Mouse (Mus musculus) neural tube, embryonic 13.5 days (tissue): ENCODE measurements around the gene Ywhae. TPM values are rescaled to one million over a fixed set of nuclear protein-coding genes. Genes with fewer than 3 reads are reported as not detected.
A peak's percentile ranks its signal among the peaks of the same experiment; 100 is the strongest.

Experiments used
- ATAC-seq: fragments of 200-750 bp; cut with Nextera tagmentation; 2 replicates; pipeline ENCODE4 v1.8.0; 2017; ENCODE audit warnings: low read depth, mild to moderate bottlenecking, moderate TSS enrichment, moderate library complexity
- H3K27ac ChIP-seq: fragments of 300-500 bp; sonication (generic); replicated peaks from 2 replicates; pipeline ENCODE4 v1.5.1; 2015; ENCODE audit warnings: moderate library complexity, mild to moderate bottlenecking, inconsistent platforms
- H3K27me3 ChIP-seq: fragments of 300-500 bp; sonication (generic); 2 replicates; pipeline ENCODE4 v1.6.1; 2015; ENCODE audit warnings: mild to moderate bottlenecking, inconsistent platforms
- H3K36me3 ChIP-seq: fragments of 300-500 bp; sonication (generic); 2 replicates; pipeline ENCODE4 v1.6.1; 2015; ENCODE audit warnings: mild to moderate bottlenecking, inconsistent platforms
- H3K4me1 ChIP-seq: fragments of 300-500 bp; sonication (generic); replicated peaks from 2 replicates; pipeline ENCODE4 v1.6.1; 2015; ENCODE audit warnings: inconsistent platforms
- H3K4me2 ChIP-seq: fragments of 300-500 bp; sonication (generic); 2 replicates; pipeline ENCODE4 v1.6.1; 2015; ENCODE audit warnings: inconsistent platforms, mild to moderate bottlenecking, moderate library complexity
- H3K4me3 ChIP-seq: fragments of 300-500 bp; sonication (generic); 2 replicates; pipeline ENCODE4 v1.5.1; 2015; ENCODE audit warnings: mild to moderate bottlenecking, inconsistent platforms
- H3K9ac ChIP-seq: fragments of 300-500 bp; sonication (generic); 2 replicates; pipeline ENCODE4 v1.6.1; 2015; ENCODE audit warnings: moderate library complexity, mild to moderate bottlenecking, inconsistent platforms
- H3K9me3 ChIP-seq: fragments of 300-500 bp; sonication (generic); 2 replicates; pipeline ENCODE4 v1.6.1; 2016; ENCODE audit warnings: inconsistent platforms
- WGBS: fragments of 180-500 bp; shearing (Covaris S2); methylation state at CpG from one replicate; pipeline ENCODE4 v1.1.7; 2015; 5-methylcytosine and 5-hydroxymethylcytosine counted together
- polyA plus RNA-seq: library from polyadenylated mRNA; unstranded; fragments of >200 nt; fragmentation: Nextera tagmentation; extraction: Ambion mirVana; gene quantifications from 2 replicates; pipeline ENCODE4 v1.2.1, GENCODE M21; 2015

The Ywhae gene
- polyA plus RNA-seq, 1 experiment from 2014 or later = 1,498 TPM

GRCm38 (mm10) chr11:75768091-75768989 is 35.7 kb downstream of the Ywhae start:
- Histone ChIP-seq H3K4me3 (no peak overlapping the region), H3K9me3 (no peaks in the 10 kb centered on the region), H3K27me3 (no peaks in the 10 kb centered on the region), H3K36me3 (peaks cover 41% of the 10 kb centered on the region), H3K4me1 (peaks cover 10% of the 10 kb centered on the region), H3K27ac (no peak overlapping the region), H3K9ac (no peak overlapping the region), H3K4me2 (peak overlapping the region; percentile 49; the same call in 1 of the 2 replicates)
- ATAC-seq = no peak
- WGBS = 61% methylated on average over 6 of the region's 6 CpGs

- Histone ChIP-seq H3K27me3 (no peaks in the 10 kb centered on the region), H3K4me1 (peaks cover 10% of the 10 kb centered on the region), H3K9ac (0 out of 2 replicates have a peak overlapping the region, but pooled peaks have one; percentile 50), H3K36me3 (peaks cover 41% of the 10 kb centered on the region), H3K4me3 (0 out of 2 replicates have a peak overlapping the region, but pooled peaks have one; percentile 5), H3K9me3 (no peaks in the 10 kb centered on the region), H3K4me2 (peak overlapping the region; percentile 49), H3K27ac (no peak overlapping the region; the same call in 1 of the 2 replicates)
- under 1% methylated on average over 23 of the region's 23 CpGs for WGBS
- peak; percentile 92 for ATAC-seq
Observed at GRCm38 (mm10) chr11:75769206-75769605, 36.5 kb downstream of the Ywhae start.

- WGBS = 77% methylated on average over 5 of the region's 5 CpGs
- ATAC-seq = no peak
Observed at GRCm38 (mm10) chr11:75772562-75772961, 39.9 kb downstream of the Ywhae start.

GRCm38 (mm10) chr11:75775919-75776318 is 43.2 kb downstream of the Ywhae start:
- no peaks in the 10 kb centered on the region; the same call in 1 of the 2 replicates for H3K4me1 ChIP-seq
- H3K4me2 ChIP-seq = no peak overlapping the region
- H3K9ac ChIP-seq = no peak overlapping the region
- no peaks in the 10 kb centered on the region for H3K9me3 ChIP-seq
- H3K36me3 ChIP-seq = no peaks in the 10 kb centered on the region
- no peak overlapping the region for H3K27ac ChIP-seq
- WGBS = 89% methylated on average over 1 of the region's 1 CpGs
- ATAC-seq = no peak
- no peak overlapping the region for H3K4me3 ChIP-seq
- no peaks in the 10 kb centered on the region for H3K27me3 ChIP-seq

More at GRCm38 (mm10) chr11:75772562-75772961, 39.9 kb downstream of the Ywhae start:
- Histone ChIP-seq H3K36me3 (peaks cover 7% of the 10 kb centered on the region), H3K9ac (no peak overlapping the region), H3K4me2 (no peak overlapping the region), H3K27me3 (no peaks in the 10 kb centered on the region), H3K4me3 (no peak overlapping the region), H3K27ac (no peak overlapping the region), H3K4me1 (peaks cover 10% of the 10 kb centered on the region), H3K9me3 (no peaks in the 10 kb centered on the region)

GRCm38 (mm10) chr11:75781919-75782318 is 49.2 kb downstream of the Ywhae start:
- 26% methylated on average over 6 of the region's 6 CpGs for WGBS
- peak; percentile 63; the same call in 1 of the 2 replicates for ATAC-seq
- H3K27ac ChIP-seq = no peak overlapping the region
- H3K4me1 ChIP-seq = no peaks in the 10 kb centered on the region; the same call in 1 of the 2 replicates
- H3K4me3 ChIP-seq = no peak overlapping the region
- H3K27me3 ChIP-seq = no peaks in the 10 kb centered on the region
- no peak overlapping the region for H3K4me2 ChIP-seq
- no peak overlapping the region for H3K9ac ChIP-seq
- no peaks in the 10 kb centered on the region for H3K36me3 ChIP-seq
- H3K9me3 ChIP-seq = no peaks in the 10 kb centered on the region

GRCm38 (mm10) chr11:75783799-75784198 is 51.1 kb downstream of the Ywhae start:
- no peaks in the 10 kb centered on the region for H3K9me3 ChIP-seq
- H3K4me3 ChIP-seq = no peak overlapping the region
- H3K27me3 ChIP-seq = no peaks in the 10 kb centered on the region
- H3K9ac ChIP-seq = no peak overlapping the region
- no peak overlapping the region for H3K4me2 ChIP-seq
- 81% methylated on average over 5 of the region's 5 CpGs for WGBS
- peaks cover 4% of the 10 kb centered on the region; the same call in 1 of the 2 replicates for H3K4me1 ChIP-seq
- ATAC-seq = no peak
- H3K36me3 ChIP-seq = no peaks in the 10 kb centered on the region
- no peak overlapping the region for H3K27ac ChIP-seq

- no peaks in the 10 kb centered on the region for H3K9me3 ChIP-seq
- H3K4me3 ChIP-seq = no peak overlapping the region
- H3K27ac ChIP-seq = no peak overlapping the region
- no peaks in the 10 kb centered on the region for H3K27me3 ChIP-seq
- WGBS = 71% methylated on average over 8 of the region's 8 CpGs
- no peaks in the 10 kb centered on the region for H3K36me3 ChIP-seq
- H3K4me2 ChIP-seq = no peak overlapping the region
- H3K9ac ChIP-seq = no peak overlapping the region
- ATAC-seq = no peak
- H3K4me1 ChIP-seq = peaks cover 4% of the 10 kb centered on the region; the same call in 1 of the 2 replicates
Observed at GRCm38 (mm10) chr11:75785897-75786296, 53.2 kb downstream of the Ywhae start.

GRCm38 (mm10) chr11:75792535-75792934 is 59.9 kb downstream of the Ywhae start:
- no peak for ATAC-seq
- no peaks in the 10 kb centered on the region for H3K9me3 ChIP-seq
- H3K27ac ChIP-seq = no peak overlapping the region
- H3K9ac ChIP-seq = no peak overlapping the region
- H3K4me1 ChIP-seq = peaks cover 25% of the 10 kb centered on the region
- H3K27me3 ChIP-seq = peaks cover 54% of the 10 kb centered on the region
- no peaks in the 10 kb centered on the region for H3K36me3 ChIP-seq
- no peak overlapping the region for H3K4me3 ChIP-seq
- whole genome bisulfite sequencing = 73% methylated on average over 5 of the region's 5 CpGs
- no peak overlapping the region for H3K4me2 ChIP-seq

- Histone ChIP-seq H3K4me1 (peaks cover 23% of the 10 kb centered on the region), H3K27ac (no peak overlapping the region), H3K9ac (no peak overlapping the region), H3K9me3 (no peaks in the 10 kb centered on the region), H3K36me3 (no peaks in the 10 kb centered on the region), H3K4me2 (no peak overlapping the region), H3K27me3 (peaks cover 60% of the 10 kb centered on the region), H3K4me3 (no peak overlapping the region)
- 74% methylated on average over 5 of the region's 5 CpGs for WGBS
- ATAC-seq = no peak
Observed at GRCm38 (mm10) chr11:75793351-75793750, 60.7 kb downstream of the Ywhae start.

- Histone ChIP-seq H3K9me3 (no peaks in the 10 kb centered on the region), H3K36me3 (no peaks in the 10 kb centered on the region), H3K27me3 (peaks cover 60% of the 10 kb centered on the region), H3K27ac (no peak overlapping the region), H3K4me3 (peak overlapping the region; percentile 50), H3K4me2 (peak overlapping the region; percentile 62), H3K4me1 (peaks cover 28% of the 10 kb centered on the region), H3K9ac (peak overlapping the region; percentile 73)
- no peak for ATAC-seq
- WGBS = 6% methylated on average over 33 of the region's 45 CpGs
Observed at GRCm38 (mm10) chr11:75794602-75795320, 62.1 kb downstream of the Ywhae start.

GRCm38 (mm10) chr11:75795321-75795636 is 62.6 kb downstream of the Ywhae start:
- Histone ChIP-seq H3K36me3 (no peaks in the 10 kb centered on the region), H3K4me1 (peaks cover 30% of the 10 kb centered on the region), H3K27me3 (peaks cover 60% of the 10 kb centered on the region), H3K4me2 (peak overlapping the region; percentile 62), H3K9me3 (no peaks in the 10 kb centered on the region), H3K27ac (no peak overlapping the region), H3K9ac (peak overlapping the region; percentile 73), H3K4me3 (peak overlapping the region; percentile 50)
- no peak for ATAC-seq
- under 1% methylated on average over 37 of the region's 42 CpGs for WGBS

GRCm38 (mm10) chr11:75796029-75796445 is 63.4 kb downstream of the Ywhae start, which contains the start of gene Doc2b:
Gene Doc2b, minus strand, starts transcription at chr11:75796049.
- Histone ChIP-seq H3K9me3 (no peaks in the 10 kb centered on the region), H3K9ac (peak within 1 kb of the TSS; percentile 73), H3K27ac (no peak within 1 kb of the TSS), H3K4me1 (peaks cover 30% of the 10 kb centered on the region), H3K27me3 (peaks cover 60% of the 10 kb centered on the region), H3K4me3 (peak within 1 kb of the TSS; percentile 50), H3K4me2 (peak within 1 kb of the TSS; percentile 62), H3K36me3 (no peaks in the 10 kb centered on the region)
- WGBS = 5% methylated on average over 35 of the region's 37 CpGs
- peak; percentile 87; the same call in 1 of the 2 replicates for ATAC-seq
